Mouse (Mus musculus) heart, postnatal 0 days (tissue): ENCODE data around the gene Nxph4.

ENCODE experiments used
- CTCF ChIP-seq: IDR thresholded peaks from 2 replicates; pipeline ENCODE4 v1.5.1; 2016; ENCODE audit warnings: antibody characterized with exemption, control low read depth, low read depth
- EP300 ChIP-seq: IDR thresholded peaks from 2 replicates; pipeline ENCODE4 v1.6.1; 2016; ENCODE audit warnings: antibody characterized with exemption, low read depth

DNA sequence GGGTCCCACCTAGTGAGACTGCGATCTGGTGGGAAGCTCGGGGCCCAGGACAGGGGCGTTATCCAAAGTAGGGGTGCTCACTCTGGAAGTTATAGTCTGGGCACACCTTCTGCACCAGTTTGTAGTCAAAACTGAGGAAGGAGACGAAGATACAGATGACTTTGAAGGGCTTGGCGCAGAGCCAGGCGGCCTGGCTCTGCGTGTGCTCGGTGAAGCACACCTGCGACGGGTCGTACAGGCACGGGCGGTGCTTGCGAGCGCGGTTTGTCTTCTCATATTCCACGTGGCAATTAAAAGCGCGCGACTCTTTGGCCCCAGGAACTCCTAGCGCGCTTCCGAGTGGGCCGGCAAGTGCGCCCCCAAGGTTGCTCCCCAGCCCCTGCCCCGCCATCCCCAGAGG lies 8.3 kb downstream of the Nxph4 start:
- TF ChIP-seq CTCF (no peak), EP300 (no peak)
